8 mouse cellular contexts compared by ENCODE assay signal in genomic region chr2:69205791-69206351, GRCm38 (mm10). TPM values are rescaled to one million over a fixed set of nuclear protein-coding genes. Genes with fewer than 3 reads are reported as not detected.
DNase-seq lines count a peak whose midpoint lies in the region; ATAC-seq lines count a peak whose summit lies in the region.

TSS of gene Spc25 (minus strand) at chr2:69206194.

- no peaks in the 10 kb centered on the region for H3K27me3 ChIP-seq in hindbrain, embryonic 16.5 days (replicated peaks; ENCODE audit: control insufficient read depth, insufficient read depth, low read length)

- H3K36me3 ChIP-seq in hindbrain, embryonic 16.5 days (ENCODE audit: control insufficient read depth, insufficient read depth, low read length) = no peaks in the 10 kb centered on the region
- H3K36me3 ChIP-seq in macrophage (ENCODE audit: inconsistent target) = no peaks in the 10 kb centered on the region; the same call in 1 of the 2 replicates

- H3K79me2 ChIP-seq in macrophage (ENCODE audit: inconsistent target) = peaks cover 16% of the 10 kb centered on the region

- H3K4me1 ChIP-seq in hindbrain, embryonic 16.5 days (ENCODE audit: control insufficient read depth, insufficient read depth, low read depth, low read length) = no peaks in the 10 kb centered on the region; the same call in 1 of the 2 replicates

- ATAC-seq in hindbrain, embryonic 16.5 days = peak; percentile 100

- no peaks in the 10 kb centered on the region for H3K9me3 ChIP-seq in hindbrain, embryonic 16.5 days (ENCODE audit: control insufficient read depth, low read length)

- peak within 1 kb of the TSS; percentile 71 for H3K9ac ChIP-seq in hindbrain, embryonic 16.5 days (ENCODE audit: low read depth, low read length)

- H3K4me3 ChIP-seq in hindbrain, embryonic 16.5 days (ENCODE audit: low read length) = peak within 1 kb of the TSS; percentile 96
- H3K4me3 ChIP-seq in macrophage (ENCODE audit: inconsistent target) = peak within 1 kb of the TSS; percentile 83

- peak; percentile 86 for DNase-seq in WW6 (ENCODE audit: low read depth, low spot score)
- DNase-seq in cerebellum, postnatal 4 days (ENCODE audit: low spot score in 2 of 2) = peak; percentile 66 to 85
- DNase-seq in gastrocnemius, adult 18-20 months (ENCODE audit: low spot score) = peak; percentile 95
- DNase-seq in left cerebral cortex, adult 18-20 months (ENCODE audit: low spot score in 2 of 2) = peak; percentile 85 to 89
- peak; percentile 93 for DNase-seq in right cerebral cortex, adult 18-20 months
- DNase-seq in urinary bladder, postnatal 10 days (ENCODE audit: low spot score) = peak; percentile 59

- WGBS in hindbrain, embryonic 16.5 days = under 1% methylated on average over 43 of the region's 46 CpGs
- WGBS in macrophage (ENCODE audit: missing documents) = 2% methylated on average over 46 of the region's 46 CpGs

- no peak within 1 kb of the TSS for H3K27ac ChIP-seq in hindbrain, embryonic 16.5 days (ENCODE audit: low read depth, low read length)
- H3K27ac ChIP-seq in macrophage = peak within 1 kb of the TSS; percentile 37

- peak within 1 kb of the TSS; percentile 97 for H3K4me2 ChIP-seq in hindbrain, embryonic 16.5 days (ENCODE audit: low read length)

RNA-seq across cellular contexts. Expression of gene Spc25, which starts in this region (rescaled TPM):
- under 1 TPM; 0.45 to 0.55 TPM for total RNA-seq in gastrocnemius, adult 18-20 months (2021)
- 32.3 and 39.4 TPM in 2 replicates for polyA plus RNA-seq in hindbrain, embryonic 16.5 days (2015; fragmentation: Nextera tagmentation; extraction: Ambion mirVana)
- total RNA-seq in left cerebral cortex, adult 18-20 months (2021) = under 1 TPM; 0.81 to 0.91 TPM
- 10 to 100 TPM in 3 of 26 experiments, 1 to 10 TPM in 19, under 1 TPM in 1, not detected in 3; 0.81 to 20.9 (median 6.2) TPM for total RNA-seq in macrophage (2018; cell fraction: chromatin; rRNA removed)
- total RNA-seq in macrophage (2018; cell fraction: cytosol; rRNA removed) = 1 to 10 TPM; 5.0 to 10.0 (median 7.5) TPM
- total RNA-seq in macrophage (2018; cell fraction: nucleus; rRNA removed) = 10 to 100 TPM in 2 of 26 experiments, 1 to 10 TPM in 24; 1.2 to 18.6 (median 4.1) TPM
- polyA plus RNA-seq in macrophage (2018) = 3.3 to 24.7 TPM (median 19.3 TPM) in 3 replicates

Comparison
In these comparisons a context has a peak if more than half of its experiments do, and no peak if none do; other contexts are left out.
1. Peak in DNase-seq in gastrocnemius, adult 18-20 months; RNA of the gene not detected or under 1 TPM.
2. Peak in DNase-seq in left cerebral cortex, adult 18-20 months; RNA of the gene not detected or under 1 TPM.